Mouse (Mus musculus): ENCODE measurements around the gene Rsrc2. TPM values are rescaled to one million over a fixed set of nuclear protein-coding genes. Genes with fewer than 3 reads are reported as not detected.

Rsrc2 gene
- total and polyA plus RNA-seq, 3 experiments = 56.9 to 82.9 TPM; not detected in 1

GRCm38 (mm10) chr5:123679106-123679505 lies 70.1 kb downstream of the Rsrc2 start:
- TF ChIP-seq CHD1 (IDR thresholded peaks at IDR 0.05; ENCODE audit: low read depth, low read length) = no peak
- TF ChIP-seq CTCF (IDR thresholded peaks at IDR 0.05 in 2 of 3, conservative IDR thresholded peaks at IDR 0.05 in 1 of 3; ENCODE audit: control insufficient read depth in 1 of 3, insufficient read depth in 1 of 3, low read depth in 2 of 3, low read length in 3 of 3, poor library complexity in 1 of 3, severe bottlenecking in 1 of 3) = peak in 1 of 3 experiments; percentile 5; a peak in 1 of 6 replicates
- Histone ChIP-seq H3K36me3 (ENCODE audit: control insufficient read depth in 1 of 2, insufficient read depth in 2 of 2, low read length in 2 of 2) (peaks cover 0 to 9% of the 10 kb centered on the region in 2 experiments; a peak in 3 of 4 replicates), H3K27ac (ENCODE audit: control insufficient read depth, low read depth, low read length) (no peak overlapping the region), H3K4me3 (ENCODE audit: control insufficient read depth in 1 of 2, insufficient read depth in 1 of 2, low read depth in 2 of 2, low read length in 2 of 2) (no peak overlapping the region), H3K79me2 (ENCODE audit: control insufficient read depth, insufficient read depth, low read length, poor library complexity) (peaks cover 21% of the 10 kb centered on the region), H3K27me3 (ENCODE audit: control insufficient read depth in 1 of 2, insufficient read depth in 2 of 2, low read length in 2 of 2) (no peaks in the 10 kb centered on the region), H3K4me1 (ENCODE audit: control insufficient read depth in 1 of 2, insufficient read depth in 2 of 2, low read length in 2 of 2) (peaks cover 4 to 10% of the 10 kb centered on the region in 2 experiments; a peak in 3 of 4 replicates), H3K9ac (ENCODE audit: control insufficient read depth, low read depth, low read length, poor library complexity, severe bottlenecking) (no peak overlapping the region), H3K9me3 (replicated peaks; ENCODE audit: insufficient read depth, low read length) (no peaks in the 10 kb centered on the region)
- no peak for DNase-seq (ENCODE audit: low read depth, low spot score)

Other genes starting within 250 kb of the Rsrc2 start
- gene B3gnt4, start 239.0 kb downstream of the Rsrc2 start, total RNA-seq (2012; rRNA removed) = 0.23 and 0.39 TPM in 2 replicates
- under 1 TPM in 1 of 2 experiments, not detected in 1; 0.25 TPM for gene B3gnt4, start 239.0 kb downstream of the Rsrc2 start, polyA plus RNA-seq (2012; ENCODE audit: insufficient read depth in 1 of 2, insufficient read length in 2 of 2, low read depth in 1 of 2, low replicate concordance in 2 of 2, missing spikeins in 1 of 2)
- gene Diablo, start 225.2 kb downstream of the Rsrc2 start, total RNA-seq (2012; rRNA removed) = 46.8 and 48.9 TPM in 2 replicates
- gene Diablo, start 225.2 kb downstream of the Rsrc2 start, polyA plus RNA-seq (2012; ENCODE audit: insufficient read depth in 1 of 2, insufficient read length in 2 of 2, low read depth in 1 of 2, low replicate concordance in 2 of 2, missing spikeins in 1 of 2) = 10 to 100 TPM in 1 of 2 experiments, not detected in 1; 70.8 TPM
- 0.54 TPM in 1 of 2 replicates, not detected in the other for gene Gm49027, start 223.9 kb downstream of the Rsrc2 start, total RNA-seq (2012; rRNA removed)
- under 1 TPM in 1 of 2 experiments, not detected in 1; 0.53 TPM for gene Gm49027, start 223.9 kb downstream of the Rsrc2 start, polyA plus RNA-seq (2012; ENCODE audit: insufficient read depth in 1 of 2, insufficient read length in 2 of 2, low read depth in 1 of 2, low replicate concordance in 2 of 2, missing spikeins in 1 of 2)
- 20.9 and 21.4 TPM in 2 replicates for gene Vps33a, start 176.4 kb downstream of the Rsrc2 start, total RNA-seq (2012; rRNA removed)
- gene Vps33a, start 176.4 kb downstream of the Rsrc2 start, polyA plus RNA-seq (2012; ENCODE audit: insufficient read depth in 1 of 2, insufficient read length in 2 of 2, low read depth in 1 of 2, low replicate concordance in 2 of 2, missing spikeins in 1 of 2) = 10 to 100 TPM in 1 of 2 experiments, not detected in 1; 23.9 TPM
- 13.3 and 16.2 TPM in 2 replicates for gene Clip1, start 64.8 kb downstream of the Rsrc2 start, total RNA-seq (2012; rRNA removed)
- gene Clip1, start 64.8 kb downstream of the Rsrc2 start, polyA plus RNA-seq (2012; ENCODE audit: insufficient read depth in 1 of 2, insufficient read length in 2 of 2, low read depth in 1 of 2, low replicate concordance in 2 of 2, missing spikeins in 1 of 2) = 10 to 100 TPM in 1 of 2 experiments, not detected in 1; 23.0 TPM
- 17.2 and 18.4 TPM in 2 replicates for gene Zcchc8, start 28.3 kb downstream of the Rsrc2 start, total RNA-seq (2012; rRNA removed)
- gene Zcchc8, start 28.3 kb downstream of the Rsrc2 start, polyA plus RNA-seq (2012; ENCODE audit: insufficient read depth in 1 of 2, insufficient read length in 2 of 2, low read depth in 1 of 2, low replicate concordance in 2 of 2, missing spikeins in 1 of 2) = 10 to 100 TPM in 1 of 2 experiments, not detected in 1; 57.4 TPM
- 27.0 and 28.5 TPM in 2 replicates for gene Kntc1, start 302 bp upstream of the Rsrc2 start, total RNA-seq (2012; rRNA removed)
- gene Kntc1, start 302 bp upstream of the Rsrc2 start, polyA plus RNA-seq (2012; ENCODE audit: insufficient read depth in 1 of 2, insufficient read length in 2 of 2, low read depth in 1 of 2, low replicate concordance in 2 of 2, missing spikeins in 1 of 2) = 10 to 100 TPM in 1 of 2 experiments, not detected in 1; 29.7 TPM
- not detected in 2 replicates for gene Hcar2, start 116.1 kb upstream of the Rsrc2 start, total RNA-seq (2012; rRNA removed)
- not detected for gene Hcar2, start 116.1 kb upstream of the Rsrc2 start, polyA plus RNA-seq (2012; ENCODE audit: insufficient read depth in 1 of 2, insufficient read length in 2 of 2, low read depth in 1 of 2, low replicate concordance in 2 of 2, missing spikeins in 1 of 2)
- gene Hcar1, start 130.6 kb upstream of the Rsrc2 start, total RNA-seq (2012; rRNA removed) = not detected in 2 replicates
- gene Hcar1, start 130.6 kb upstream of the Rsrc2 start, polyA plus RNA-seq (2012; ENCODE audit: insufficient read depth in 1 of 2, insufficient read length in 2 of 2, low read depth in 1 of 2, low replicate concordance in 2 of 2, missing spikeins in 1 of 2) = not detected
- 100 and 109 TPM in 2 replicates for gene Denr, start 157.8 kb upstream of the Rsrc2 start, total RNA-seq (2012; rRNA removed)
- gene Denr, start 157.8 kb upstream of the Rsrc2 start, polyA plus RNA-seq (2012; ENCODE audit: insufficient read depth in 1 of 2, insufficient read length in 2 of 2, low read depth in 1 of 2, low replicate concordance in 2 of 2, missing spikeins in 1 of 2) = 100 to 1,000 TPM in 1 of 2 experiments, 10 to 100 TPM in 1; 62.4 to 323 TPM
- gene Gm43518, start 178.0 kb upstream of the Rsrc2 start, total RNA-seq (2012; rRNA removed) = 1.5 and 2.1 TPM in 2 replicates
- 1 to 10 TPM in 1 of 2 experiments, not detected in 1; 3.6 TPM for gene Gm43518, start 178.0 kb upstream of the Rsrc2 start, polyA plus RNA-seq (2012; ENCODE audit: insufficient read depth in 1 of 2, insufficient read length in 2 of 2, low read depth in 1 of 2, low replicate concordance in 2 of 2, missing spikeins in 1 of 2)
- gene Ccdc62, start 181.3 kb upstream of the Rsrc2 start, total RNA-seq (2012; rRNA removed) = 7.5 and 8.5 TPM in 2 replicates
- 10 to 100 TPM in 1 of 2 experiments, not detected in 1; 13.4 TPM for gene Ccdc62, start 181.3 kb upstream of the Rsrc2 start, polyA plus RNA-seq (2012; ENCODE audit: insufficient read depth in 1 of 2, insufficient read length in 2 of 2, low read depth in 1 of 2, low replicate concordance in 2 of 2, missing spikeins in 1 of 2)
- gene Hip1r, start 224.2 kb upstream of the Rsrc2 start, total RNA-seq (2012; rRNA removed) = 14.9 and 16.6 TPM in 2 replicates
- 10 to 100 TPM in 1 of 2 experiments, not detected in 1; 31.6 TPM for gene Hip1r, start 224.2 kb upstream of the Rsrc2 start, polyA plus RNA-seq (2012; ENCODE audit: insufficient read depth in 1 of 2, insufficient read length in 2 of 2, low read depth in 1 of 2, low replicate concordance in 2 of 2, missing spikeins in 1 of 2)